Mouse (Mus musculus) central nervous system, embryonic 11.5 days (tissue): ENCODE results near the gene Serpina1f. TPM values are rescaled to one million over a fixed set of nuclear protein-coding genes. Genes with fewer than 3 reads are reported as not detected.

Experiments
- polyA plus RNA-seq: library from polyadenylated mRNA; depleted of rRNA; stranded (reverse); fragments of >200 nt; gene quantifications from 2 replicates; pipeline ENCODE4 v1.2.3, GENCODE M21; 2012; rRNA removed

Gene Serpina1f
- not detected in 2 replicates for polyA plus RNA-seq

GRCm38 (mm10) chr12:103695429-103695828 is at the start of gene Serpina1f:
Gene Serpina1f (minus strand): TSS chr12:103695529.

GRCm38 (mm10) chr12:103676039-103676438 is 19.3 kb downstream of the Serpina1f start, which contains the start of gene Serpina16:
Gene Serpina16 (minus strand): TSS chr12:103676139.

GRCm38 (mm10) chr12:103656848-103657626 is 38.3 kb downstream of the Serpina1f start, which contains the start of gene Serpina6:
Gene Serpina6 (minus strand): TSS chr12:103657212.

Other genes starting within 250 kb of the Serpina1f start
- not detected in 2 replicates for gene Ifi27l2b, start 238.3 kb downstream of the Serpina1f start, polyA plus RNA-seq
- 4.2 and 4.7 TPM in 2 replicates for gene Ppp4r4, start 163.2 kb downstream of the Serpina1f start, polyA plus RNA-seq
- 0.93 and 2.9 TPM in 2 replicates for gene Serpina10, start 64.1 kb downstream of the Serpina1f start, polyA plus RNA-seq
- 19.6 and 42.2 TPM in 2 replicates for gene Serpina6, start 38.3 kb downstream of the Serpina1f start, polyA plus RNA-seq
- gene Serpina16, start 19.4 kb downstream of the Serpina1f start, polyA plus RNA-seq = 0.05 TPM in 1 of 2 replicates, not detected in the other
- 1.9 and 3.2 TPM in 2 replicates for gene Serpina1d, start 78.1 kb upstream of the Serpina1f start, polyA plus RNA-seq
- 18.4 and 34.2 TPM in 2 replicates for gene Serpina1b, start 134.8 kb upstream of the Serpina1f start, polyA plus RNA-seq
- gene Serpina1a, start 168.0 kb upstream of the Serpina1f start, polyA plus RNA-seq = 9.9 and 15.6 TPM in 2 replicates
- 0.89 and 1.6 TPM in 2 replicates for gene Serpina1c, start 209.4 kb upstream of the Serpina1f start, polyA plus RNA-seq